Mouse (Mus musculus) fibroblast of lung, adult 2 months (primary cell): ENCODE measurements around the gene Hsp90ab1.

ENCODE experiments used
- DNase-seq: peaks from one replicate; pipeline ENCODE4 v3.0.0-alpha.2; 2011; ENCODE audit warnings: low read depth

Gene Hsp90ab1

DNA sequence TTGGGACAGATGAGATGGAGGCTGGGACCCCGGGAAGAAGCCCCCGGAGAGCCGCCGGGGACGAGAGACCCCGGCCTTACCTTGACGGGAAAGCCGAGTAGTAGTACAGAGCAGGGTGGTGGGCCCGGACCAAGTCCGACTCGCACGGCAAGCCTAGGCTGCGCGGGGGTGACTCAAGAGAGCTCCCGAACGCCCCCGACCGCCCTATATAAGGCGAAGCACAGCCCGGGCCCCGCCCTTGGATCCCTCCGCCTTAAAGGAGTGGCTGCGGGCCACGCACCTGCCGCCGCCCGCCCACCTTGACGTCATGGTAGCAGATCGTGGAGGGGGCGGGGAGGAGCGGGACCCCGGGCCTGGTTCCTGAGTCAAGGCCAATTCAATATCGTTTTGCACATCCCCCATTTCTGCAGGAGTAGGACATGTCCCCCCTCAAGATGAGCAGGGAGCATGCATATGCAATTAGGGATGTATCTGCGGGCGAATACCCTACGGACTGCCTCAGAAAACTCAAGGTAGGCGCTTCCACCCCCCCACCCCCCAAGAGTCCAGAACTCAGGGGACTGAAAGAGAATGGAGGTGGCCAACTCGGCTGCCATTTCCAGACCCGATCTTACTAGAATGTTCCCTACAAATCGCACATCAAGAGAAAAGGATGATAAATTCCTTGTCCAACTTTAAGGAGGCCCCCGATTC lies at the start of gene Hsp90ab1:
Gene Hsp90ab1, minus strand, starts transcription at position 185 of the 693 bp plus-strand sequence.
- peak; percentile 70 for DNase-seq

DNA sequence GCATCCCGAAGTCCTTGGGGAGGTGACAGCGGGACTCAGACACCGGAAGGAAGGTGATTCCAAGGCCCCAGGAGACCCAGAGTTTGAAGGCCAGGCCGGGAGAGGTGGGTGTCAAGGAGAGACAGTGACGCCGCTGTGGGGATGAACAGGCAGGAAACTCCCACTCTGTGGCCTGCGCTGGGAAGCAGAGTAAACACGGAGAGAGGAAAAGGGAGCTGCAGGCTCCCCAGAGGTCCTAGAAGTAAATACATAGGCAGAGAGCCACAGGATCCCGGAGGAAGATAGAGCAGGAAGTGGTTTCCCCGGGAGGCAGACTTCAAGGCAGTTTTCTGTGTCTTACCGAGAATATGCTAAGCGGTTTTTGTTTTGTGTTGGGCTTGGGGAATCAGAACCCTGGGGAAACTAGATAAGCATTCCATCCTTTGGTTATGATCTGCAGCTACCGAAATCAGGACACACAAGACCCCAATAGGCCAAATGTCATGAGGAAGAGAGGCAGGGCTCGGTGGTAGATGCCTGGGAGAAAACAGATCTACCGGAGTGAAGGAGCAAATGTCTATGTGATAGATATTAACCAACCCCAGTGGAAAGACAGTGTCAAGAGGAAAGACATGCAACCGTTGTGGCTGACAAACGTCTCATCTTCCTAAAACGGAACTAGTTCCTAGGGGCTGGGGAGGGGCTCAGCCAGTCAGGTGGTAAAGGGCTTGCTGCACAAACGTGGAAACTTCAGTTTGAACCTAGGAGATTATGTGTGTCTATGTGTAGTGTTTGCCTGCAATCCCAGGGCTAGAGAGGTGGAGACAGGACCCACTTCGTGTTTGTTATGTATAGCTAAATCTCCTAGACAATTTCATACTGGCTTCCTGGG lies 46.5 kb upstream of the Hsp90ab1 start:
- no peak for DNase-seq

DNA sequence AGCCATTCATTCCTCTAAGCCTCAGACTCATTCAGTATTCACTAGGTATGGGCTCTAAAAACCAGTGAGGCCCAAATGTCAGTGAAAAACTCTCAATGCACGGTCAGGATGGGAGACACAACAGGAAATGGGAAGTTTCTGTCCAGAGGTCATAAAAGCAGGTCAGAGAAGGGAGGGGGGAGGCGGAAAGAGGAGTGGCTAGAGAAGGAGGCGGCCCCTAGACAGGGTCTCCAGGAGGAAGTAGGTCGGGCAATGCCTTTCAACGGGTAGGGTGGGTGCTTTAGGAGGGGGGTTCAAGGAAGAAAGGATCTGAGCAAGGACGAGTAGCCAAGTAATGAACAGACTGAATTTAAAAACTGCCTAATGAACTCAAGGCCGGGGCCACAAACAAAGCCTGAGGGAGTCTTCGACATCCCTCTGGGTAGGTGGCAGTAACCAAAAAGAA lies 45.9 kb upstream of the Hsp90ab1 start:
- no peak for DNase-seq

DNA sequence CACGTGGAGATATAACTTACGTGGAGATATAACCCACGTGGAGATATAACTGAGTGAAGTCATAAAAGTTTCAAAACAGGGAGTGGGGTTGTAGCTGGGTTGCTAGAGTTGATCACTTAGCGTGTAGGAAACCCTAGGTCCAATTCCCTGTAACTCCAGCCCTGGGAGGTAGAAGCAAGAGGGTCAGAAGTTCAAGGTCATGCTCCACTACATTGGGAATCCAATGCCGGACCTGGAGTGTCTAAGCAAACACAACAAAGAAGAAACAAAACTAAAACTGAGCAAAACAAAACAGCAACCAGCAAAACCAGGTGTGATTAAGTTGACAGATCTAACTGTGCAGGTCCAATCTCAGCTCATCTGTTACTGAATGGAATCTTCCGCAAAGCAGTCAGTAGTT lies 44.6 kb upstream of the Hsp90ab1 start:
- no peak for DNase-seq

DNA sequence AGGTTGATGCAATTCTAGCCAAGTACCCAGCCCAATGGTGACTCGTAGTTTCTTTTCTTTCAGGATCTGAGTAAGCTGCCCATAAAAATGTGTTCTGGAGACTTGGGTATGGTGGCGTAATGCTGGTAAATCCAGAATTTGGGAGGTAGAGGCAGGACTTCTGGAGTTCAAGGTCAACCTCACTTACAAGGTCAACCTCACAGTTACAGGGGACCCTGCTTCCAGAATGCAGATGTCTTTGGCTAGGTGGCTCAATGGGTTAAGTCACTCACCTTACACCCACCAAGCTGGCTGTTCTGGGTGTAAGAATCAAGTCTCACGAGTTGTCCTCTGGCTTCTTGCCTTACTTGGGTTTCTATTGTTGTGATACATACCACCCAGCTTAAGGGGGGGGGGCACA lies 43.6 kb upstream of the Hsp90ab1 start:
- DNase-seq, result no peak

DNA sequence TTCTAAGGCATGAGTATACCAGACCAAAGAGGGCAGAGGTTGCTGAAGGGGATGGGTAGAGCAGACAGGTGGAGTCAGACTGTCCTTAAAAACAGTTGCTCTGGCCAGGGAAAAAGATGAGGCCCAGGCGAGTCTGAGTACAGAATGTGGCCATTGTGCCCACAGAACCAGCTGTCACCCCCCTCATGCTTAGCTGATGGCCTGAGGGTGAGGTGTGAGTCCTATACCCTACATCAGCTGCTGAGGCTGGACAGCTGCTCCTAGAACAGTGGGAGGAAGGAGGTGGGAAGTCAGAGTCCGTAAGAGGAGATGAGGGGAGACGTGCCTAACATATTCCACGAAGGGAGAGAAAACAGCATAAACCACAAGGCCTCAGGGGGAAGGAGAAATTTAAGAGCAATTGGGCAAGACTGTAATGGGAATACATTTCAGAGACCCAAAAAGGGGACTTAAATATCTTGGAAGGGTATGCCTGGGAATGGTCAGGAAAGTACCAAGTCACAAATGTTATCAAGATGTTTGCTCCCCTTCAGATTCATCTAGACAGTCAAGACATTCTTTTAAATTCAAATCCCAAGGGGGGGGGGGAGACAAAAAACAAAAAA lies 43.1 kb upstream of the Hsp90ab1 start:
- peak; percentile 41 for DNase-seq

DNA sequence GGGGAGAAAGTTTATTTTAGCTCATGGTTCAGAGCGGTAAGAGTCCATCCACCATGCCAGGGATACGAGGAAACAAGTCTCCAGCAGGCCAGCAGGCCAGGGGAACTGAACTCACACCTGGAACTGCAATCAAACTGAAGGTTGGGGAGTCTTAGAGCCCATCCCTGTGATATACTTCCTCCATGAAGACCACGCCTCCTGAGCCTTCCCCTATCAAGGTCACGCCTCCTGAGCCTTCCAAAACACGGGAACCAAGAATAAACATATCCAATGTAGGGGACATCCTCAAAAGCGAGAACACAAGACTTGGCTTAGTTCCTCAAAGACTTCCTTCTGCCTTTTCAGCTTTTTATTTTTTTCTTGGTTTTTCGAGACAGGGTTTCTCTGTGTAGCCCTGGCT lies 39.9 kb upstream of the Hsp90ab1 start:
- no peak for DNase-seq

DNA sequence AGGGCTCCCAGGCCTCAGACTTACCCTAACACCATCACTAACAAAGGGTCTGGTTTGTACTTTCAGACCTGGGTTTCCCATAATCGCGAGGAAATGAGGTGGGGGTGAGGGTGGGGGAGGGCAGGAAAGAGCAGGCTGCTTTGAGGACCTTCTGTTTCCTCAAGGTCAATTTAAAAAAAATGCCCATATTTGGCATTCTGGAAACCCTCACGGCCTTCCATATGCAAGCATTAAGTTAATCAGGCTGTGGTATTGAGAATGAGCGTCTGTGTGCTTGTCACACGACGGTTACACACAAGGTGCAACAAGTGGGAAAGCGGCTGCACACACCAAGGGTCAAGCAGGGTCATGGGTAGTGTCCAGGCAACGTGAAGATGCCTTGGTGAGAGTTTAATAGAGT lies 38.9 kb upstream of the Hsp90ab1 start:
- DNase-seq, result no peak

DNA sequence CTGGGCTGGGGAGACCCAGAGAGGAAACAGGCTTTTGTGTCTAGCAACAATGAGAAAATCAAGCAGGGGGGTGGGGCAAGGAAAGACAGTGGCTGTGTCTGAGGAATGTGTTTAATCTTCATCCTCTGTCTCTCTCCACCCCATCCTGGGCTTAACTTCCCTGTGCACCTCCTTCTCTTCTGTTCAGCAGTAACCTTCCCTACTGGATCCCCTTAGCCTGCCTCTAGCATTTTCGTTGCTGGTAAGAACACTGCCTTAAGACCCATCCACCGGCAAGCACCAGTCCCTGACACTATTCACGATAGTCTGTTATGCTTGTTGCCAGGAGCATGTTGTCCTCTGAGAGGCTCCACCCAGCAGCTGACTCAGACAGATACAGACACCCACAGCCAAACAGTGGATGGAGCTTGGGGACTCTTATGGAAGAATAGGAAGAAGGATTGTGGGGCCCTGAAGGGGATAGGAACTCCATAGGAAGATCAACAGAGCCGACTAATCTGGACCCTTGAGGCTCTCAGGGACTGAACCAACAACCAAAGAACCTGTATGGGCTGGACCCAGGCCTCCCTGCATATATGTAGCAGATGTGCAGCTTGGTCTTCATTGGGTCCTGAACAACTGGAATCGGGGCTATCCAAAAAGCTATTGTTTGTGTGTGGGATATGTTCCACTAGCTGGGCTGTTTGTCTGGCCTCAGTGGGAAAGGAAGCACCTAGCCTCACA lies 37.2 kb upstream of the Hsp90ab1 start:
- no peak for DNase-seq

DNA sequence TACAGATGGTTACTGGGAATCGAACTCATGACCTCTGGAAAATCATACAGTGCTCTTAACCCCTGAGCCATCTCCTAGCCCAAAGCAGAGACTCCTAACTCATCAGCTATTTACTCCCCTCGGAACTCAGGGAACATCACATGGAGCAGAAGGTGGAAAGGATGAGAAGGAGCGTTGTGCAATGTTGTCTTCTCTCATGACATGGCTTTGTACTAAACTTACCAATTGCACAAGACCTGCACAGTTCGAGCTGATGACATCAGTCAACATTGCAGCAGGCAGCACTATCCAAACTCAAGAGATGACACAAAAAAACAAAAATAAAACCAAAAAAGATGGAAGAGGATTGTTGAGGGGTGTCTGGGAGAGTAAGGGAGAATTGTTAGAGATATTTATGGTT lies 35.3 kb upstream of the Hsp90ab1 start:
- no peak for DNase-seq

DNA sequence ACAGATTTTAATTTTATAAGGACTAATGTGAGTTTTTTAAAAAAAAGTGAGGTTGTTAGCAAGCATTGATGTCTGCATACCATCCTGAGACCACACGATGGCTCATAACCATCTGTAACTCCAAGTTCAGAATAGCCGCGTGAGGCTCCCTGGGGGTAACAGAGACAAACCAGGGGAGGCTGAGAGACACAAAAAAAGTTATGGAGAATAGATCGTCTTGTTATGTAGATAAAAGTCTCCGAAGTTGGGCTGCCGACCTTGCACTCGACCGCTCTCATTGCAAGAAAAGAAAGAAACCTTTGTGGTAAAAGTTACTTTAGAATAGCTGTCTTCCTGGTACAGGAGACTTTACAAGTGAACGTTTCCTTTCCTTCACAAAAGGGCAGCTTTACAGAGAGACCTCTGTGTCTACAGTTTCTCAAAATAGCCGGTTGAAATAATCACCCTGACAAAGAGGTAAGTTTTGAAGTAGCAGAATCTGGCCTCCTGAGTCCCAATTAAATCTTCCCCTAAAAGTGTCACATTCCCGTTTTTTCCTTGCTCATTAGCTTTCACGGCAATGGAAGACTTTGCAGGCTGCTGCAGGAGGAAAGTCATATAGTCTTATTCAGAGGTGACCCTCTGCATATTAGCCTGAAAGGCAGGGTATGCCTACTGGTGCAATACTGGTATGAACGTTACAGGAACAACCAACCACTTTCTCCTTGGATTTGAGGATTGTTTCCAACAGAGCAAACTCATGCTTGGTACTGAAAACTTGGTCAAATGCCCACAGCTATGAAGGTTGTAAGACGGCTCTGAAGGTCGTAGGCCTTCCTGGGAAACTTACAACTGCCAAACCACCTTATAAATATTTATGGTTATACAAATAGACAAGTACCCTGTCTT lies 34.2 kb upstream of the Hsp90ab1 start:
- DNase-seq, result no peak

DNA sequence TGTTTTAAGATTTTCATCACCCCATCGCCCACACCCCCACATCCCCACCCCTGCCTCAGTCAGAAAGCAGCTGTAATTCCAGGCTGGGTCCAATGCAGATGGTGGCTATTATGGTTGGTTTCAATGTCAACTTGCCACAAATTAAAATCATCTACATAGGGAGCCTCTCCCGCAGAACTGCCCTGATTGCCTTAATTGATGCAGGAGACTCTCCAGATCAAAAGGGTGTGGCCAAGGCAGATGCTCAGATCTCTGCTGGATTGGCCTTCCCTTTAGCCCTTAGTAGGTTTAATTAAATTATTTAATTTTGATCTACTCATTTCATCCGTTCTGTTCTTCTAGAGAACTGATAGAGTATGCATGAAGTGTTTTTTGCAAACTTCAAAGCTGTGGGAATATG lies 29.9 kb upstream of the Hsp90ab1 start:
- no peak for DNase-seq

DNA sequence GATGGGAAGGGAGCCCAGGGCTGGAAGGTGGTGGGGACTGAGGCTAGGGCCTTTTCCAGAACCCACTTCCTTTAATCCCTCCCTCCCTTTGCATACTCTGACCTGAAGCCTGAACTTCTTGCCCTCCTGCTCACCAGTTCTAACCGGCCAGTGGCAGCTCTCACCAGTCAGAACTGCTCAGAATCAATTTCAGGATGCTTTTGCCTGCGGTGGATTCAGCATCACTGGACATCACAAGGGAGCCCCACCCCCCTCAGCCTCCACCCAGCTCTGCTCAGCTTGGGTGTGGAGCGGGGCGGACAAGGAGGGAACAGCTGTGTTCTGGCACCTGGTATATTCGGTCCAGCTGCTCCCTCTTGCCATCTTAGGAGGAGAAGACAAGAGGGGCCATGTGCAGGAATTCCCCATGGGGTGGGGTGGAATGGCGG lies 28.8 kb upstream of the Hsp90ab1 start, which contains the start of gene Mymx:
Gene Mymx, minus strand, starts transcription at position 226 of the 428 bp plus-strand sequence.
- DNase-seq, result no peak

DNA sequence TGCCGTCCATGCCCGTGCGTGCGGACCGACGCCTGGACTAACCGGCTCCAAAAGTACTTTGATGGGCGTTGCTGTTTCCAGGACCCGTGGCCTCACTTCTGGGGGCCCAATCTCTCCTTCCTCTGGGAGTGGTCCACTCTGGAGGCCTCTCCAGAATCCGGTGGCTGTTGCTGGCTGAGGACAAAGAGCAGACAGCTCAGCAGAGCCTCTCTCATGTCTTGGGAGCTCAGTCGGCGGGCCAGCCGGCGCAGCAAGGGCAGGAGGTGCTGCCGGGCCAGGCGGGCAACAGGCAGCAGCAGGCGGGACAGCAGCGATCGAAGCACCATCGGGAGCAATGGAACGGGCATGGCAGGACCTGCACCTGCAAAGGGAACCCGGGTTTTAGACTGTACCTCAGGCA lies 28.3 kb upstream of the Hsp90ab1 start:
- DNase-seq, result no peak

DNA sequence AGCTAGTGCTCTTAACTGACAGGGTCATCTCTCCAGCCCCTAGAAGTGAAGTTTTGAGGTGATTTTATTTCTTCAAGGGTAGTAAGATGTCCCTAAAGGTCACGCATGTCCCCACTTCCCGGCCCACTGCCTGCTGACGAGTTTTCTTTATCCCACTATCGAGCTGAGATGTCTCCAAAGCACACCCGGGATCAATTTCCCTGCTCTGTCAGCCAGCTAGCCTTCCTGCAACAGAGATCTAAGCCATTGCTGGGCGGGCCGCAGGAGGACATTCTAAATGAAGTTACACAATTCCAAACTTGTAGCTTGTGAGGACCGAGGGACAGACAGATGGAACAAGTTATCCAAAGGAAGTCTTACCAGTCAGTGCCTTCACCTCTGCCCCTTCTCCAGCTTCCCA lies 27.2 kb upstream of the Hsp90ab1 start:
- DNase-seq, result no peak

DNA sequence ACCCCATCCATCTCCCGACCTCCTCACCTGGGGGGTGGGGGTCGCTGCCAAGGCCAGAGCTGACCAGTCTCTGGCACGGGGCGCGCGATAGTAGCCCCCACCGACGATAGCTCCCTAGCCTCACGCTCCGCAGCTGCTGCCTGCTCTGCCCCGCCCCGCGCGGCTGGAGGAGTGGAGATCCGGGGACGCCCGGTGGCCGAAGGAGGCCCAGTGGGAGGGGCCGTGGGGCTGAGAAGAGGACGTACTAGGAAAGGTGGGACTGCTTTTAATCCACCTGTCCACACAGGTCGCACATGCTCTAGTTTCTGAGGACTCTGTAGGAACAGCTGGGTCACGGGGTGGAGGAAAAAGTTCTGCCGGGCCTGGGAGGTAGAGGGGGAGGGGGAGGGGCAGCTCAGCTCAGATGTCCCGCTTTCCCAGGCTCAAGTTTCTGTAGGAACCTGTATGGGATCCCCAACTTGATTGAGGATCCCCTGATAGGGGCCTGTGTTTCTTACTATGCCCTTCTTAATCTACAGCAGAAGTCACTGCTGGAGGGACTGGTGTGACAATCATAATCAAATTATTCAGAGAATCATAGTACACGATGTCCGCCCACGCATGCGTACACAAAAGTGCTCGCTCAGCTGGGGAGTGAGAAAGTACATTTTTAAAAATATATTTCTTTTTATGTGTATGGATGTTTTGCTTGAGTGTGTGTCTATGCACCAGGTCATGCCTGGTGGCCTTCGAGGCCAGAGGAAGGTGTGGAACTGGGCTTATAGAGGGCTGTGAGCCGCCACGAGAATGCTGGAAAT lies 26.6 kb upstream of the Hsp90ab1 start, which contains the start of gene Slc29a1:
Gene Slc29a1, minus strand, starts transcription at position 161 of the 797 bp plus-strand sequence.
- DNase-seq, result no peak

DNA sequence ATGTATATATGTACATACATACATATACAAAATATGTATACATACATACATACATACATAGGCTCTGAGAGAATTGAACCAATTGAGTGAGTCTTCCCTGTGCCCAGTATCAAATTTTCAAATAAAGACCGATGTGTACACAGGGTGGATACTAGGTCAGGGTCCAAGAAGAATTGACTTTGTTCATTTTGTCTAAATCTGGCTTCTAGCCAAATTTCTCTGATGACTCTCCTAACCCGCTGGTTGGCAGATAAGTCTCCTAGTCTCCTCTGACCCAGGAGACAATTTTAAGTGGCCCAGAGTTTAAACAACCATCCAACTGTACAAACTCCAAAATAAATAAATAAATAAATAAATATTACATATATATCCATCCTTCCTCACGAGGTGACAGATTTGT lies 25.8 kb upstream of the Hsp90ab1 start:
- no peak for DNase-seq

DNA sequence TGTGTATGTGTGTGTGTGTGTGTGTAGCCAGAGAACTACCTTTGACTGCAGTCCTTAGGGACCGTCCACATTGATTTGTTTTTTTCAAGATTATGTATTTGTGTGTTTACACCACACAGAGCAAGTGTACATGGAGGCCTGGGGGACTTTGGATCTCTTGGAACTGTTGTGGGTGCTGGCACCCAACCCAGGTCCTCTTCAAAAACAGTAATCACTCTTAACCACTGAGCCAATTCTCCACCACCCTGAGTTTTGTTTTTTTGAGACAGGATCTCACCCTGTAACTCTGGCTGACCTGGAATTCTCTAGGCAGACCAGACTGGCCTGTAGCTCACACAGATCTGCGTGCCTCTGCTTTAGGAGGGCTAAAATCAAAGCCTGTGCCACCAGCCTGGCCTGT lies 25.3 kb upstream of the Hsp90ab1 start:
- no peak for DNase-seq

DNA sequence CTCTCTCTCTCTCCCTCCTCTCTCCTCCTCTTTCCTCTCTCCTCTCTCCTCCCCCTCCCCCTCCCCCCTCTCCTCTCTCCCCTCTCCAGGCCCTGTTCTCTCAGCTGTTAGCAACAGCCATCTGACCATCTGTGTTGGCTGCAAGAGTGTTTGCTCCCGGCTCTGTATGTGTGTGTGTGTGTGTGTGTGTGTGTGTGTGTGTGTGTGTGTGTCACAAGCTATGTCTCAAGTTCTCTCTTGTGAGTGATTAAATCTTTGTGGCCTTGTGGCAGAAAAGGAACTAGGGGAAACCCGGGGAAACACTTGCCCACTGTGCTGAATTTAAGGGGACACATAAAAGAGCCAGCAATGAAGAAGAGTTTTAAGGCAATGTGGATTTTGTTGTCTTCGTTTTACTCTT lies 24.7 kb upstream of the Hsp90ab1 start:
- DNase-seq, result peak; percentile 46
